Mouse (Mus musculus) heart, adult 2 months (tissue): Measurements from ENCODE around the gene Nrg4. TPM values are rescaled to one million over a fixed set of nuclear protein-coding genes. Genes with fewer than 3 reads are reported as not detected.
"Not testable (repeated sequence)": the region's sequence is repeated elsewhere in the genome, so short reads cannot be mapped to it uniquely, and the experiment has no call there.

Experiments
- DNase-seq, 2 experiments: peaks; one replicate each; pipeline ENCODE4 v3.0.0; 2021
- H3K27ac ChIP-seq: fragments of 200-600 bp; 2 replicates; pipeline ENCODE4 v1.8.1; 2022
- H3K27me3 ChIP-seq: fragments of 200-500 bp; 2 replicates; pipeline ENCODE4 v1.6.1; 2012; ENCODE audit warnings: mild to moderate bottlenecking, low read length, inconsistent platforms, mixed read lengths; ENCODE audit not compliant: control insufficient read depth, insufficient read depth
- H3K36me3 ChIP-seq: fragments of 200-500 bp; 2 replicates; pipeline ENCODE4 v1.6.1; 2012; ENCODE audit warnings: low read length, inconsistent platforms; ENCODE audit not compliant: control insufficient read depth, insufficient read depth
- H3K4me1 ChIP-seq: fragments of 200-500 bp; 2 replicates; pipeline ENCODE4 v1.6.1; 2011; ENCODE audit warnings: low read length; ENCODE audit not compliant: control insufficient read depth, insufficient read depth
- H3K4me3 ChIP-seq: fragments of 200-600 bp; 2 replicates; pipeline ENCODE4 v1.8.1; 2022
- H3K79me2 ChIP-seq: fragments of 200-500 bp; replicated peaks from 2 replicates; pipeline ENCODE4 v1.6.1; 2012; ENCODE audit warnings: mild to moderate bottlenecking, inconsistent platforms, low read length, moderate library complexity, mixed read lengths; ENCODE audit not compliant: control insufficient read depth, insufficient read depth
- H3K9ac ChIP-seq: fragments of 200-500 bp; 2 replicates; pipeline ENCODE4 v1.6.1; 2012; ENCODE audit warnings: low read depth, mild to moderate bottlenecking, control low read depth, inconsistent platforms, low read length, mixed read lengths
- CTCF ChIP-seq: fragments of 200-600 bp; IDR thresholded peaks from 2 replicates; pipeline ENCODE4 v1.8.1; 2022; ENCODE audit warnings: antibody characterized with exemption, mild to moderate bottlenecking, moderate library complexity
- EP300 ChIP-seq: fragments of 200-500 bp; IDR thresholded peaks from 2 replicates; pipeline ENCODE4 v1.6.1; 2011; ENCODE audit warnings: low read depth, low read length, control low read depth; ENCODE audit not compliant: insufficient read depth
- POLR2A ChIP-seq: fragments of 200-500 bp; IDR thresholded peaks from 2 replicates; pipeline ENCODE4 v1.6.1; 2011; ENCODE audit warnings: mild to moderate bottlenecking, low read depth, low read length, control low read depth; ENCODE audit not compliant: insufficient read depth
- WGBS: fragments of 180-500 bp; shearing (Covaris S2); methylation state at CpG from one replicate; pipeline ENCODE4 v1.1.7; 2018; 5-methylcytosine and 5-hydroxymethylcytosine counted together
- intact Hi-C: fragments of 180-260 bp; cut with DNase I; formaldehyde crosslinking; loops from one replicate; pipeline ENCODE4 v1.15.1; 2025
- polyA plus RNA-seq: library from polyadenylated mRNA; depleted of rRNA; stranded (reverse); fragments of >200 nt; gene quantifications from 2 replicates; pipeline ENCODE4 v1.2.3, GENCODE M21; 2012
- total RNA-seq, 2 experiments: library from RNA; stranded (reverse); gene quantifications; 2 replicates each; pipeline ENCODE4 v1.2.3; 2021

The Nrg4 gene
- total and polyA plus RNA-seq, 3 experiments, result 1.5 to 7.6 (median 2.3) TPM

DNA sequence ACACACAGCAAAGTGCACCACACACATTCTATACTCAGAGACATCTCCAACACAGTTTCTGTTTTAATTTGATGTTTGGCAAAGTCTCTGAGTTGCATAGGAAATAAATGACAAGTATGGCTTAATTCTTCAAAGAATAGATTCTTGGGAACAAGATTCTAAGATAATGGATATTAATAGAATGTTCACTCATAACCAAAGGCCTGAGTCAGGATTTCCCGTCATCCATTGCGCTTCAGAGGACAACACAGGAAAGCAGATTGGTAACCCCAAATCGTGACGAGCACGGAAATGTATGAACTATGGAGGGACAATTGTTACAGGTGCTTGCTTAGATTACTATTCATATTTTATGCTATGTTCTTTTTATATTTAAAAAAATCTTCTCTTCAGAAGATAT is 71.6 kb downstream of the Nrg4 start:
- 50% methylated on average over 5 of the region's 5 CpGs for WGBS
- Histone ChIP-seq H3K27me3 (no peaks in the 10 kb centered on the region), H3K4me3 (no peak overlapping the region), H3K9ac (no peak overlapping the region), H3K4me1 (peaks cover 9% of the 10 kb centered on the region), H3K79me2 (no peaks in the 10 kb centered on the region), H3K27ac (peak overlapping the region; percentile 5; the same call in 1 of the 2 replicates), H3K36me3 (no peaks in the 10 kb centered on the region; the same call in 1 of the 2 replicates)
- no peak for TF ChIP-seq POLR2A
- DNase-seq, result no peak
- intact Hi-C loops, result no loop called here

- H3K27me3 ChIP-seq, result no peaks in the 10 kb centered on the region
- H3K4me1 ChIP-seq, result peaks cover 9% of the 10 kb centered on the region
- intact Hi-C loops, result no loop called here
- WGBS, result 28% methylated on average over 1 of the region's 1 CpGs
- TF ChIP-seq EP300 (no peak), CTCF (no peak), POLR2A (no peak)
- H3K36me3 ChIP-seq, result no peaks in the 10 kb centered on the region; the same call in 1 of the 2 replicates
- H3K79me2 ChIP-seq, result no peaks in the 10 kb centered on the region
- H3K27ac ChIP-seq, result no peak overlapping the region
- DNase-seq, result peak in 1 of 2 experiments; percentile 11
- H3K4me3 ChIP-seq, result no peak overlapping the region
- H3K9ac ChIP-seq, result no peak overlapping the region
These were observed 72.8 kb downstream of the Nrg4 start for GRCm38 (mm10) chr9:55253849-55254248.

- peak; percentile 56 for TF ChIP-seq CTCF
- intact Hi-C loops, DNase-seq, H3K36me3 ChIP-seq, H3K9ac ChIP-seq, H3K79me2 ChIP-seq, H3K27ac ChIP-seq, H3K27me3 ChIP-seq, H3K4me1 ChIP-seq, H3K4me3 ChIP-seq: not testable (repeated sequence)
- WGBS, result 57% methylated on average over 2 of the region's 2 CpGs
These were observed 74.5 kb downstream of the Nrg4 start for GRCm38 (mm10) chr9:55252097-55252496.

- H3K4me1 ChIP-seq, result peaks cover 6% of the 10 kb centered on the region
- H3K36me3 ChIP-seq, result no peaks in the 10 kb centered on the region; the same call in 1 of the 2 replicates
- no peak overlapping the region for H3K4me3 ChIP-seq
- H3K79me2 ChIP-seq, result no peaks in the 10 kb centered on the region
- DNase-seq, result no peak
- 78% methylated on average over 6 of the region's 6 CpGs for WGBS
- no peaks in the 10 kb centered on the region for H3K27me3 ChIP-seq
- no peak overlapping the region for H3K27ac ChIP-seq
- intact Hi-C loops, result no loop called here
- TF ChIP-seq EP300 (no peak), CTCF (no peak), POLR2A (no peak)
- no peak overlapping the region for H3K9ac ChIP-seq
These were observed 75.9 kb downstream of the Nrg4 start for GRCm38 (mm10) chr9:55250595-55251247.

DNA sequence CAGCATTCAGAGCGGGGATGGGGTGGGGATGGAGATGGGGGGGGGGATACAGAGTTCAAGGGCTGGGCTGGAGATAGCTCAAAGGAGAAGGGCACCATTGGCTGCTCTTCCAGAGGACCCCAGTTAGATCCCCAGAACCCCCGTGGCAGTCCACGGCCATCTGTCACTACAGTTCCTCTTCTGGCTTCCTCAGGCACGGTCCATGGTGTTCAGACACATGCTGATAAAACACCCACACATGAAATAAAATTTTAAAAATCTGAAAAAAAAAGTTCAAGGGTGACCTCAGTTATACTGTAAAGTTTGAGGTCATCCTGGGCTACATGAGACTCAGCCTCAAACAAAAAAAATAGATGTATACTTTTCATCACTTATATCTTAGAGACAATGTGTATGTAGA is 78.2 kb downstream of the Nrg4 start:
- no peak for TF ChIP-seq POLR2A
- TF ChIP-seq CTCF, result no peak
- no peak for TF ChIP-seq EP300
- intact Hi-C loops, result no loop called here
- no peak for DNase-seq

GRCm38 (mm10) chr9:55246918-55247317 is 79.7 kb downstream of the Nrg4 start:
- Histone ChIP-seq H3K4me1 (peaks cover 4% of the 10 kb centered on the region), H3K9ac (no peak overlapping the region), H3K79me2 (no peaks in the 10 kb centered on the region), H3K36me3 (no peaks in the 10 kb centered on the region), H3K27ac (no peak overlapping the region), H3K27me3 (no peaks in the 10 kb centered on the region), H3K4me3 (no peak overlapping the region)
- intact Hi-C loops, result no loop called here
- DNase-seq, result no peak
- TF ChIP-seq POLR2A (no peak), EP300 (no peak), CTCF (no peak)
- 90% methylated on average over 4 of the region's 4 CpGs for WGBS

More for the DNA sequence above, 78.2 kb downstream of the Nrg4 start:
- no peaks in the 10 kb centered on the region for H3K27me3 ChIP-seq
- peaks cover 4% of the 10 kb centered on the region for H3K4me1 ChIP-seq
- H3K27ac ChIP-seq, result no peak overlapping the region
- no peak overlapping the region for H3K9ac ChIP-seq
- 66% methylated on average over 4 of the region's 4 CpGs for WGBS
- H3K36me3 ChIP-seq, result no peaks in the 10 kb centered on the region
- no peaks in the 10 kb centered on the region for H3K79me2 ChIP-seq
- H3K4me3 ChIP-seq, result no peak overlapping the region
